Mouse (Mus musculus): ENCODE measurements at regions not wholly inside any gene's neighbourhood (a gene's known extent, or its start where the extent isn't known, plus 50 kb on each side); places are given as distances from the start of the nearest gene placed in this dataset.
"Not testable (repeated sequence)": the region's sequence is repeated elsewhere in the genome, so short reads cannot be mapped to it uniquely, and the experiment has no call there.

DNA sequence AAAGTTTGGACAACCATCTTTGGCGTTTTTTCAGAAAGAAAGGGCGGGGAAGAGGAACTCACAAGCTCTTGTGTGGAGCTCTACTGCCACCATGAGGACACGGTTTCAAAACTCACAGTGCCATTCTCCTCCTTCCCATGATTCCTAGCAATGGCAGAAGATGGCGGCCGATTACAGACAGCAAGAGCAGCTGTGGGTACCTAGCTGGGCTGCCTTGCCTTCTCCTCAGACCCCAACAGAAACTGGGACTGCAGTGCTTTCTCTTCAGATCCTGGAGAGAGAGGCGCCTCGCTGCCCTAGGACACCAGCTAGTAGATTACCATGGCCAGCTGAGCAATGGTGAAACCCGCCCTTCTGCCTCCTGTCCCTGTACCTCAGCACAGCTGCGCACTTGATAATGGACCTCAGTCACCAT, 174.2 kb upstream of the Olfr1324 start:
- TF ChIP-seq GATA1 (IDR thresholded peaks at IDR 0.05; ENCODE audit: borderline replicate concordance, low read length); CTCF (IDR thresholded peaks at IDR 0.05; ENCODE audit: low read depth, low read length); POLR2AphosphoS5 (IDR thresholded peaks at IDR 0.05; ENCODE audit: insufficient replicate concordance, low read depth, low read length): not testable (repeated sequence)
